Mouse (Mus musculus) midbrain, embryonic 10.5 days (tissue): Measurements from ENCODE around the gene Ak1. TPM values are rescaled to one million over a fixed set of nuclear protein-coding genes. Genes with fewer than 3 reads are reported as not detected.

Experiments used
- DNase-seq: peaks from one replicate; pipeline ENCODE4 v3.0.0-alpha.2; 2017; ENCODE audit warnings: low spot score
- H3K27ac ChIP-seq: fragments of 300-500 bp; sonication (generic); replicated peaks from 2 replicates; pipeline ENCODE4 v1.5.1; 2016; ENCODE audit warnings: mild to moderate bottlenecking
- H3K27me3 ChIP-seq: fragments of 300-500 bp; sonication (generic); 2 replicates; pipeline ENCODE4 v1.6.1; 2016; ENCODE audit warnings: low read depth, mild to moderate bottlenecking; ENCODE audit not compliant: poor library complexity, severe bottlenecking
- H3K36me3 ChIP-seq: fragments of 300-500 bp; sonication (generic); 2 replicates; pipeline ENCODE4 v1.6.1; 2016; ENCODE audit warnings: mild to moderate bottlenecking, moderate library complexity
- H3K4me1 ChIP-seq: fragments of 300-500 bp; sonication (generic); 2 replicates; pipeline ENCODE4 v1.6.1; 2016
- H3K4me3 ChIP-seq: fragments of 300-500 bp; sonication (generic); 2 replicates; pipeline ENCODE4 v1.5.1; 2016; ENCODE audit warnings: mild to moderate bottlenecking, moderate library complexity
- H3K9me3 ChIP-seq: fragments of 300-500 bp; sonication (generic); replicated peaks from 2 replicates; pipeline ENCODE4 v1.6.1; 2016; ENCODE audit warnings: mild to moderate bottlenecking
- WGBS: fragments of 180-500 bp; shearing (Covaris S2); methylation state at CpG from one replicate; pipeline ENCODE4 v1.1.7; 2016; 5-methylcytosine and 5-hydroxymethylcytosine counted together
- polyA plus RNA-seq: library from polyadenylated mRNA; unstranded; fragments of >200 nt; fragmentation: Nextera tagmentation; extraction: Ambion mirVana; gene quantifications from 2 replicates; pipeline ENCODE4 v1.2.1, GENCODE M21; 2016

Gene Ak1
- 26.4 and 30.3 TPM in 2 replicates for polyA plus RNA-seq

DNA sequence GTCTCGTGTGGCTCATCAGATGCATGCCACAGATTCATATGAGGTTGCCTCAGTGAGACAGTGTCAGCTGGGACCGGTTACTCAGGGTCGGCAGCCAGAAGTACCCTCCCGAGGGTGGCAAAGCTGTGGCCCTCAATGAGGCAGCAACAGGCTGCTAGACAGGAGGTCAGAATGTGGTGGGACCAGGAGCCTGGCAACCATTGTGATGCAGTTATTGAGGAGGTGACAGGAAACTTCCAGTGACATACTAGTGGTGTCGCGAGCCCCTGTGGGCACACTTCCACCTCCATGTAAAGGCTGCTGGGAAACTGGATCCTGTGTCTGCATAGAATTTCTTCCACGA, at the start of gene Ak1:
Gene Ak1 (plus strand): TSS at position 242 of the 343 bp plus-strand sequence.
- no peaks in the 10 kb centered on the region for H3K27me3 ChIP-seq
- 66% methylated on average over 7 of the region's 7 CpGs for WGBS
- H3K4me1 ChIP-seq: peaks cover 61% of the 10 kb centered on the region
- peak within 1 kb of the TSS; percentile 65 for H3K27ac ChIP-seq
- H3K36me3 ChIP-seq: peaks cover 10% of the 10 kb centered on the region
- DNase-seq: no peak
- no peak within 1 kb of the TSS for H3K4me3 ChIP-seq
- no peaks in the 10 kb centered on the region for H3K9me3 ChIP-seq

DNA sequence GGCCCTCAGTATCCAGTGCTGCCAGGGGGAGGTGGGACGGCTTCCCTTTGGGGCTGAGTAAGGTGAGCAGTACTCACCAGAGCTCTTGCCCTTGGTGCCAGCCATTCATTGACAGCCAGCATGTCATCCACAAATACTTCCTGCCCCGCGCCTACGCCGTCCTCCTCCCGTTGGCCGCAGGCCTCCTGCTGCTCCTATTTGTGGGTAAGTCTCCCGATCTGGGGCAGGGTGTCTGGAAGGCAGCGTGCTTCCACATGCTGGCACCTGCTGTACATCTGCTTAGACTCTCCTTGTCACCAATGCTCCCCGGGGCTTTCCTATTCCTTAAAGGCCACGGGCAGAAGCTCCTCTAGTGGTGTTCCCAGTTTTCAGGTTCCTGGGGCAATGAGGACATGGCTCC, 49.4 kb upstream of the Ak1 start:
- peaks cover 32% of the 10 kb centered on the region for H3K4me1 ChIP-seq
- H3K9me3 ChIP-seq: no peaks in the 10 kb centered on the region
- H3K4me3 ChIP-seq: peak overlapping the region; percentile 20; the same call in 1 of the 2 replicates
- H3K36me3 ChIP-seq: peaks cover 30% of the 10 kb centered on the region
- DNase-seq: no peak
- H3K27me3 ChIP-seq: peaks cover 14% of the 10 kb centered on the region
- no peak overlapping the region for H3K27ac ChIP-seq
- 90% methylated on average over 11 of the region's 11 CpGs for WGBS

GRCm38 (mm10) chr2:32574497-32574896, 47.1 kb upstream of the Ak1 start, which contains the start of gene Pip5kl1:
Gene Pip5kl1 (plus strand): TSS chr2:32574797.
- H3K9me3 ChIP-seq: no peaks in the 10 kb centered on the region
- peak within 1 kb of the TSS; percentile 50; the same call in 1 of the 2 replicates for H3K27ac ChIP-seq
- DNase-seq: no peak
- WGBS: 76% methylated on average over 6 of the region's 6 CpGs
- peaks cover 37% of the 10 kb centered on the region for H3K27me3 ChIP-seq
- H3K36me3 ChIP-seq: peaks cover 12% of the 10 kb centered on the region
- H3K4me1 ChIP-seq: peaks cover 35% of the 10 kb centered on the region
- peak within 1 kb of the TSS; percentile 68 for H3K4me3 ChIP-seq

DNA sequence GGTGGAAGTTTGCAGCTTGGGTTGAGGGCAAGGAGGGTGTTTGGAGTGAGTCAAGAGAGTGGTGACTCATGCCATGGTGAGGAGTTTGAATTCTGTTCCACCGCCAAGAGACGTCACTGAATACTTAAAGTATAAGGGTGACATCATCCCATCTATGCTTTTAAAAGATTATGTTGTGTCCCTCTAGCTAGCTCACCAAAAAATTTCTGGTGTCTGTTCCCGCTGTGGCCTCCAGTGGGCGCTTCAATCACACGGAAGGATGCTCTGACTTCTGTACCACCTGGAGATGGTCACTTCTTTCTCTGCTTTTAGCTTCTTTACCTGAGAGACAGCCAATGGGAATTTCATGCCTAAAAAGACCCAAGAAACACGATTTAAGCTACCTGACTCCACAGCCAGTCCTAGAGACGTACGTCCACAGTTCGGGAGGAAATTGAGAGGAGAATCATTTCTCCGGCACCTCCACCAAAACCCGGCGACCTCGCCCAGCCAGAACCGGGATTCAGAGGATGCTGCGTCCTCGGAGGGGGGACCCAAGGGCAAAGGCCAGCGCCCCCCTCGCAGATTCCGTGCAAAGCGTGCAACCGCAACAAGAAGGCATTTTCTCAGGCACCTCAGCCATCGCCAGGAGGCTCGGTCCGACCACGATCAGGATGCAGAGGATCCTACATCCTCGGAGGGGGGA, 46.5 kb upstream of the Ak1 start:
- Histone ChIP-seq H3K27ac (peak overlapping the region; percentile 50; the same call in 1 of the 2 replicates), H3K4me3 (peak overlapping the region; percentile 68), H3K9me3 (no peaks in the 10 kb centered on the region), H3K4me1 (peaks cover 35% of the 10 kb centered on the region), H3K27me3 (peaks cover 43% of the 10 kb centered on the region), H3K36me3 (peaks cover 12% of the 10 kb centered on the region)
- DNase-seq: peak; percentile 55
- 2% methylated on average over 26 of the region's 26 CpGs for WGBS

GRCm38 (mm10) chr2:32575586-32576160, 45.9 kb upstream of the Ak1 start, which contains the start of gene 9430097D07Rik:
Gene 9430097D07Rik (minus strand): TSS chr2:32575684.
- peak; percentile 75 for DNase-seq
- Histone ChIP-seq H3K4me3 (peak within 1 kb of the TSS; percentile 68), H3K36me3 (peaks cover 12% of the 10 kb centered on the region), H3K4me1 (peaks cover 35% of the 10 kb centered on the region), H3K9me3 (no peaks in the 10 kb centered on the region), H3K27ac (peak within 1 kb of the TSS; percentile 50; the same call in 1 of the 2 replicates), H3K27me3 (peaks cover 49% of the 10 kb centered on the region)
- 4% methylated on average over 28 of the region's 28 CpGs for WGBS

- Histone ChIP-seq H3K27me3 (peaks cover 52% of the 10 kb centered on the region), H3K4me3 (no peak overlapping the region), H3K27ac (no peak overlapping the region), H3K36me3 (peaks cover 12% of the 10 kb centered on the region), H3K9me3 (no peaks in the 10 kb centered on the region), H3K4me1 (peaks cover 29% of the 10 kb centered on the region)
- WGBS: 88% methylated on average over 9 of the region's 9 CpGs
- DNase-seq: no peak
Observed at GRCm38 (mm10) chr2:32576532-32576931, 45.0 kb upstream of the Ak1 start.

DNA sequence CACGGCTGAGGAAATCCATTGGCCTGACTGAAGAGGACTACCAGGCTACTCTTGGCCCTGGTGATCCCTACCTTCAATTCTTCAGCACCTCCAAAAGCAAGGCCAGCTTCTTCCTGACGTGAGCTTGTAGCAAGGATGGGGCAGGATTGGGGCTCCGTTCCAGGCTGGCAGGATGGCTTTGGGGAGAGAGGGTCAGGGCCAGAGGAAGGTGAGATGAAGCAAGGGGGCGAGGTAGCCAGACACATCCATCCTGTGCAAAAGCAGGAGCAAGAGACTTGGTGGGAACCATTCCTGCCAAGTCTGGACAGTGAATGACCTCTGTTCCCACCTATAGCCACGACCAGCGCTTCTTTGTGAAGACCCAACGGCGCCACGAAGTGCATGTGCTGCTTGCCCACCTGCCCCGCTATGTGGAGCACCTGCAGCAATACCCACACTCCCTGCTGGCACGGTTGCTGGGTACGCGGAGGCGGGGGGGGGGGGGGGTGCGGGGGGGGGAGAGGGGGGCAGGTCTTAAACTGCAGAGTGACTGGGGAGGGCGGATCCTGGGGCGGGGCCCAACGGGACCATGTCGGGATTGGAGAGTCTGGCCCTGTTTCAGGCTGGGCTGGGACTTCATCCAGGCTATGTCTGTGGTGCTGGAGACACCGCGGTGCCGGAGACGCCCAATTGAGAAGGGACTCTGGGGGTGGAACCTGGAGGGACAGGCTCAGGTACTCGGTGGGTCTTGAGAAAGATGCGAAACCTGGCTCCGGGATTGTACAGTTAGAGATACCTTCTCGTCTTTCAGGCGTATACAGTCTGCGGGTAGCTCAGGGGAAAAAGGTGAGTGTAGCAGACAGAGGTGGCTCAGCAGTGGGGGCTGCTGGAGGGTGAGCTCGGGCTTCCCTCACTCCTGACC, 43.2 kb upstream of the Ak1 start:
- DNase-seq: no peak
- no peak overlapping the region for H3K4me3 ChIP-seq
- no peaks in the 10 kb centered on the region for H3K9me3 ChIP-seq
- H3K36me3 ChIP-seq: peaks cover under 1% of the 10 kb centered on the region; the same call in 1 of the 2 replicates
- H3K4me1 ChIP-seq: peaks cover 22% of the 10 kb centered on the region
- no peak overlapping the region for H3K27ac ChIP-seq
- 50% methylated on average over 23 of the region's 30 CpGs for WGBS
- peaks cover 66% of the 10 kb centered on the region for H3K27me3 ChIP-seq

GRCm38 (mm10) chr2:32581450-32582095, 40.0 kb upstream of the Ak1 start:
- WGBS: 36% methylated on average over 19 of the region's 19 CpGs
- Histone ChIP-seq H3K27me3 (peaks cover 77% of the 10 kb centered on the region), H3K9me3 (no peaks in the 10 kb centered on the region), H3K4me3 (peak overlapping the region; percentile 47), H3K36me3 (no peaks in the 10 kb centered on the region), H3K27ac (no peak overlapping the region), H3K4me1 (peaks cover 17% of the 10 kb centered on the region)
- peak; percentile 50 for DNase-seq

GRCm38 (mm10) chr2:32582830-32583799, 38.4 kb upstream of the Ak1 start:
- H3K4me3 ChIP-seq: peak overlapping the region; percentile 39
- 15% methylated on average over 37 of the region's 37 CpGs for WGBS
- peak overlapping the region; percentile 10 for H3K27ac ChIP-seq
- H3K9me3 ChIP-seq: no peaks in the 10 kb centered on the region
- peaks cover 69% of the 10 kb centered on the region for H3K27me3 ChIP-seq
- H3K4me1 ChIP-seq: peaks cover 33% of the 10 kb centered on the region
- DNase-seq: peak; percentile 84
- no peaks in the 10 kb centered on the region for H3K36me3 ChIP-seq

DNA sequence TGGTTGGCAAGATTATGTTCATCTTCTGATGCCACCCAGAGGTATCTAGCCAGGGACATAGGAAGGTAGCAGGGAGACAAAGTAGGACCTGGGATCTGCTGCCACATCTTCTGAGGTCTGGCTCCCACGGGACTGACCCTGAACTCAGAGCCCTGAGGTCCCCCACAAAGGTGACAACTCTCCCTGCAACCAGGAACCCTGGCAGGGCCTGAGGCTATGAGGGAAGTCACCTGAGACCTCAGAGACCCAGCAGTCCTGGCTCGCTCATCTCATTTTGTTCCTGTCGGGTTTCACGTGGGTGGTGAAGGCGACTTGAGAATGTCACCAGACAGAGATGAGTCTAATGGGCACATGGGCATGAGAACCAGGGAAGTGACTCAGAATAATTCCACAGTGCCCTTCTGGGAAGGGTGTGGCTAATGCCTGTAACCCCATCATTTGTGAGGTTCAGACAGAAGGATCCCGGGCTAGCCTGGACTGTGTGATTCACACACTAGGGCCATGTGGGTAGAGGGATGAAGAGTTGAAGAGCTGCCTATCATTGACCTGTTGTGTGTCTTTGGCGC, 36.3 kb upstream of the Ak1 start:
- Histone ChIP-seq H3K27me3 (peaks cover 50% of the 10 kb centered on the region), H3K4me1 (peaks cover 39% of the 10 kb centered on the region), H3K27ac (no peak overlapping the region), H3K4me3 (no peak overlapping the region), H3K36me3 (no peaks in the 10 kb centered on the region), H3K9me3 (no peaks in the 10 kb centered on the region)
- WGBS: 87% methylated on average over 7 of the region's 7 CpGs
- DNase-seq: no peak

DNA sequence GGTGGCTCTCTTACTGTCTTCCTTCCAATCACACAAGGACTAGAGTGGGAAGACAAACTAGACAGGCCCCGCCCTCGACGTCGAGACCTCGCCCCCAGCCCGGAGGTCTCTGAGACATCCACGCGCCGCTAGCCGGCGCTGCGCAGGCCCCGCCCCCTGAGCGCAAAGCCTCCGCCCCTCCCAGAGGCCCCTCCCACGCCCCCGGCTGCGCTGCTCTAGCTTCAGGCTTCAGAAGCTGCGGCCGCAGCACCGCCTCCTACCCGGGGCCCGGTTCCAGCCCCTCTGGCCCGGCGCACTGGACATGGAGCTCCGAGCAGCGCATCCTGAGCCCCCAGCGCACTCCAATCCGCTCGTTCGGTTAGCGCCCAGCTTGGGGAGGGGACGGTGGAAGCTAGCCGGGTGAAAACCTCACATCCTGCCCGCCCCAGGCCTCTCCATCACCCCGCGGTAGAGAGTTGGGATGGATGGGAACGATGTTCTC, 34.6 kb upstream of the Ak1 start, which contains the start of gene St6galnac4:
Gene St6galnac4 (plus strand): TSS at position 225 of the 481 bp plus-strand sequence.
- H3K27ac ChIP-seq: peak within 1 kb of the TSS; percentile 84

More for the DNA sequence above, 34.6 kb upstream of the Ak1 start, which contains the start of gene St6galnac4:
- no peaks in the 10 kb centered on the region for H3K9me3 ChIP-seq
- H3K4me1 ChIP-seq: peaks cover 39% of the 10 kb centered on the region
- no peaks in the 10 kb centered on the region for H3K36me3 ChIP-seq
- H3K4me3 ChIP-seq: peak within 1 kb of the TSS; percentile 60
- DNase-seq: peak; percentile 95
- H3K27me3 ChIP-seq: peaks cover 42% of the 10 kb centered on the region
- under 1% methylated on average over 38 of the region's 38 CpGs for WGBS
